Mouse (Mus musculus) lung, embryonic 15.5 days (tissue): ENCODE data around the gene Gm14406. TPM values are rescaled to one million over a fixed set of nuclear protein-coding genes. Genes with fewer than 3 reads are reported as not detected.
"Not testable (repeated sequence)": the region's sequence is repeated elsewhere in the genome, so short reads cannot be mapped to it uniquely, and the experiment has no call there.

Experiments used
- ATAC-seq: fragments of 200-750 bp; cut with Nextera tagmentation; 2 replicates; pipeline ENCODE4 v1.8.0; 2017; ENCODE audit warnings: moderate number of reproducible peaks, borderline replicate concordance; ENCODE audit not compliant: low FRiP score, low TSS enrichment; ENCODE audit errors: extremely low read depth
- H3K27ac ChIP-seq: fragments of 300-500 bp; sonication (generic); 2 replicates; pipeline ENCODE4 v1.5.1; 2015; ENCODE audit warnings: moderate library complexity, mild to moderate bottlenecking, inconsistent platforms
- H3K27me3 ChIP-seq: fragments of 300-500 bp; sonication (generic); 2 replicates; pipeline ENCODE4 v1.6.1; 2015; ENCODE audit warnings: inconsistent platforms
- H3K36me3 ChIP-seq: fragments of 300-500 bp; sonication (generic); 2 replicates; pipeline ENCODE4 v1.6.1; 2015; ENCODE audit warnings: inconsistent platforms
- H3K4me1 ChIP-seq: fragments of 300-500 bp; sonication (generic); 2 replicates; pipeline ENCODE4 v1.6.1; 2015; ENCODE audit warnings: inconsistent platforms
- H3K4me2 ChIP-seq: fragments of 300-500 bp; sonication (generic); 2 replicates; pipeline ENCODE4 v1.6.1; 2015; ENCODE audit warnings: inconsistent platforms, mild to moderate bottlenecking, moderate library complexity
- H3K4me3 ChIP-seq: fragments of 300-500 bp; sonication (generic); 2 replicates; pipeline ENCODE4 v1.5.1; 2015; ENCODE audit warnings: mild to moderate bottlenecking, inconsistent platforms
- H3K9ac ChIP-seq: fragments of 300-500 bp; sonication (generic); 2 replicates; pipeline ENCODE4 v1.6.1; 2015; ENCODE audit warnings: inconsistent platforms
- H3K9me3 ChIP-seq: fragments of 300-500 bp; sonication (generic); 2 replicates; pipeline ENCODE4 v1.6.1; 2016; ENCODE audit warnings: inconsistent platforms
- WGBS: fragments of 180-500 bp; shearing (Covaris S2); methylation state at CpG from one replicate; pipeline ENCODE4 v1.1.7; 2015; 5-methylcytosine and 5-hydroxymethylcytosine counted together
- polyA plus RNA-seq: library from polyadenylated mRNA; unstranded; fragments of >200 nt; fragmentation: Nextera tagmentation; extraction: Ambion mirVana; gene quantifications from 2 replicates; pipeline ENCODE4 v1.2.1, GENCODE M21; 2015

Gene Gm14406
- not detected in 2 replicates for polyA plus RNA-seq

DNA sequence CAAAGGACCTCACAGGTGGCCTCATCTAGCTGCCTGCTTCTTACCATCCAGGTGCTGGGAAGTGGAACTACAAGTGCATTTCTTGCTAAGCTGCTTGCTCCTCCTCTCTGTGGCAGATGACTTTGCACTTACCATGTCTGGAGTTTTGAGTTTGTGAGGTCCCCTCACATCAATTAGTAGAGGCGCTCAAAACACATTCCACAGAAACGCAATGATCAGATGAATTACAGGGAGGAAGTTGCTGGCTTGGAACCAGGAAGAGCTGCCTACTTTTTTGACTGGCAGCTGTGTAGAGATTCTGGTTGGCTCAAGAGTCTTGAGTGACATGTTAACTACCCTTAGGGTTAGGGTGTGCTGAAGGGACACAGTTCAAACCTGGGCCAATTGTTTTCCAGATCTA is at the start of gene Gm14406:
Gene Gm14406 (minus strand): TSS at position 213 of the 400 bp plus-strand sequence.
- H3K27me3 ChIP-seq, H3K36me3 ChIP-seq, H3K9me3 ChIP-seq, H3K4me2 ChIP-seq, H3K4me1 ChIP-seq, H3K9ac ChIP-seq, ATAC-seq, H3K27ac ChIP-seq, H3K4me3 ChIP-seq: not testable (repeated sequence)
- 80% methylated on average over 2 of the region's 2 CpGs for WGBS

- not testable (repeated sequence) for ATAC-seq
- WGBS = 73% methylated on average over 1 of the region's 2 CpGs
Measured at GRCm38 (mm10) chr2:177575141-177575540, 2.9 kb downstream of the Gm14406 start.

GRCm38 (mm10) chr2:177559365-177559764 is 18.6 kb downstream of the Gm14406 start:
- H3K4me2 ChIP-seq, ATAC-seq: not testable (repeated sequence)

More at GRCm38 (mm10) chr2:177575141-177575540, 2.9 kb downstream of the Gm14406 start:
- not testable (repeated sequence) for H3K27ac ChIP-seq, H3K4me3 ChIP-seq, H3K4me2 ChIP-seq, H3K9ac ChIP-seq, H3K9me3 ChIP-seq, H3K27me3 ChIP-seq, H3K4me1 ChIP-seq, H3K36me3 ChIP-seq

DNA sequence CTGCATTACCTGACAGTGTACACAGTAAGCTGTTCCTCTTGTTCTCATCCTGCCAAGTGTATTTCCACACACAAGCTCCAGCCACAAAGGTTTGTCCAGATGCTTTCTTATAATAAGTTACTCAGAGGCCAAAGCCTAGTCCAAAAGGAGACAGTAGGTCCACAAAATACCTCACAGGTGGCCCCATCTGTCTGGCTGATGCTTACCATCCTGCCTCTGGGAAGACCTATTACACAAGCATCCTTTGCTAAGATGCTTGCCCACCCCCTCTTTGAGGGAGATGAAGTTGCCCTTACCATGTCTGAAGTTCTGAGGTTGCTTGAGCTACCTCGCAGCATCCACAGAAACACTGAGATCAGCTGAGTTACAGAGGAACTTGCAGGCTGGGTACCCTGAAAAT is 22.7 kb downstream of the Gm14406 start:
- not testable (repeated sequence) for ATAC-seq, H3K4me2 ChIP-seq, H3K36me3 ChIP-seq, H3K27ac ChIP-seq, H3K4me1 ChIP-seq, H3K9me3 ChIP-seq, H3K27me3 ChIP-seq, H3K4me3 ChIP-seq, H3K9ac ChIP-seq
- WGBS = 60% methylated on average over 1 of the region's 1 CpGs

More at GRCm38 (mm10) chr2:177559365-177559764, 18.6 kb downstream of the Gm14406 start:
- WGBS = 67% methylated on average over 4 of the region's 4 CpGs
- not testable (repeated sequence) for H3K27ac ChIP-seq, H3K4me3 ChIP-seq, H3K36me3 ChIP-seq, H3K9ac ChIP-seq, H3K27me3 ChIP-seq, H3K4me1 ChIP-seq, H3K9me3 ChIP-seq

GRCm38 (mm10) chr2:177537717-177538116 is 40.3 kb downstream of the Gm14406 start:
- H3K36me3 ChIP-seq, H3K9me3 ChIP-seq, H3K4me2 ChIP-seq, H3K27me3 ChIP-seq, H3K4me1 ChIP-seq, H3K9ac ChIP-seq, ATAC-seq, H3K27ac ChIP-seq, H3K4me3 ChIP-seq: not testable (repeated sequence)
- WGBS = 80% methylated on average over 5 of the region's 5 CpGs

DNA sequence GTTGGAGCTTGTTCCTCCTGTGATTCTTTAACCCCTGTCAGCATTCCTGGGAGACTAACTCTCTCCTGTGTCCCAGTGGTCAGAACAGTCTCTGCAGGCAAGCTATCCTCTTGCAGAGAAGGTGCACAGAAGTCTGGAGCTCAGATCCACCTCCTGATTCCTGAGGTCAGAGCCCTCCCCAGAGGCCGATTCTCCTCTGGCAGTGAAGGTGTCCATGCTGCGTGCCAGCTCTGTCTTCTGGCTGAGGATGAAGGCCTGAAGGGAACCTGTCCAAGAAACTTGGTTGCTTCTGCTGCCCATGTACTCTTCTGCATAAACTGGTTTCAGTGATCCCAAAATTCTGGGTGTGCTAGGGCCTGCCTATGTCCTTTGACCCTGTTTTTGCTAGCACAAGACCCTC is 40.9 kb downstream of the Gm14406 start:
- 84% methylated on average over 2 of the region's 2 CpGs for WGBS
- not testable (repeated sequence) for H3K4me1 ChIP-seq, ATAC-seq, H3K36me3 ChIP-seq, H3K4me2 ChIP-seq, H3K4me3 ChIP-seq, H3K27ac ChIP-seq, H3K9me3 ChIP-seq, H3K27me3 ChIP-seq, H3K9ac ChIP-seq

- Histone ChIP-seq H3K36me3 (no peaks in the 10 kb centered on the region), H3K27ac (no peak overlapping the region), H3K27me3 (no peaks in the 10 kb centered on the region), H3K4me1 (no peaks in the 10 kb centered on the region), H3K9me3 (0 out of 2 replicates have a peak, but pooled peaks cover 2% of the 10 kb centered on the region), H3K4me3 (no peak overlapping the region), H3K4me2 (no peak overlapping the region), H3K9ac (no peak overlapping the region)
- WGBS = 68% methylated on average over 9 of the region's 9 CpGs
- ATAC-seq = no peak
Measured at GRCm38 (mm10) chr2:177535876-177536275, 42.1 kb downstream of the Gm14406 start.

- H3K27me3 ChIP-seq, H3K4me3 ChIP-seq, H3K9ac ChIP-seq, H3K4me1 ChIP-seq, H3K4me2 ChIP-seq, H3K27ac ChIP-seq, H3K36me3 ChIP-seq, ATAC-seq, H3K9me3 ChIP-seq: not testable (repeated sequence)
- WGBS = 88% methylated on average over 16 of the region's 16 CpGs
Measured at GRCm38 (mm10) chr2:177524171-177524570, 53.8 kb downstream of the Gm14406 start.

DNA sequence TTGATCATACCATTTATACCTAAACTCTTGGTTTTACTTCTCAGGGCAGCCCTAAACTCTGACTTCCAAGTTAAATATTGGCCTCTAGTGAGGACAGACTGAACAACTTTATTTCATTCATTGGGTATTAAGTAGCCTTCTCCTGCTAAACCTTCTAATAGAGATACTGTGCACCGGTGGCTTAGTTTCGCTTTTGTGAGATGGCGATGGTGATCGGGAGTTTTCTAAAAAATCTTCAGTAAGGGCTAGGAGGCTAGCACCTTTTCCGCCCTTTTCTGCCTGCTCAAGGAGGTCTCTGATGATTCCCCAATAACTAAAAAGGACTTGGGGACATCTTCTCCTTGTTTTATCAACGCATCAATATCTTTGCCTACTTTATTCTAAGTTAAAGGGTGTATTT is 54.3 kb downstream of the Gm14406 start:
- not testable (repeated sequence) for H3K4me3 ChIP-seq, H3K9me3 ChIP-seq, H3K27ac ChIP-seq, ATAC-seq, H3K27me3 ChIP-seq, H3K4me1 ChIP-seq, H3K36me3 ChIP-seq, H3K9ac ChIP-seq, H3K4me2 ChIP-seq
- WGBS = 90% methylated on average over 6 of the region's 6 CpGs

- Histone ChIP-seq H3K27me3 (no peaks in the 10 kb centered on the region), H3K9ac (no peak overlapping the region), H3K27ac (no peak overlapping the region), H3K9me3 (no peaks in the 10 kb centered on the region), H3K4me3 (no peak overlapping the region), H3K36me3 (no peaks in the 10 kb centered on the region), H3K4me1 (no peaks in the 10 kb centered on the region), H3K4me2 (no peak overlapping the region)
- ATAC-seq = no peak
- 90% methylated on average over 20 of the region's 20 CpGs for WGBS
Measured at GRCm38 (mm10) chr2:177523061-177523460, 54.9 kb downstream of the Gm14406 start.

GRCm38 (mm10) chr2:177520035-177520434 is 58.0 kb downstream of the Gm14406 start:
- no peak overlapping the region for H3K9ac ChIP-seq

More at GRCm38 (mm10) chr2:177520035-177520434, 58.0 kb downstream of the Gm14406 start:
- Histone ChIP-seq H3K27me3 (no peaks in the 10 kb centered on the region), H3K4me2 (no peak overlapping the region), H3K36me3 (no peaks in the 10 kb centered on the region), H3K27ac (no peak overlapping the region), H3K4me1 (no peaks in the 10 kb centered on the region), H3K9me3 (no peaks in the 10 kb centered on the region), H3K4me3 (no peak overlapping the region)
- ATAC-seq = no peak
- 79% methylated on average over 8 of the region's 8 CpGs for WGBS
